Mouse (Mus musculus): ENCODE results near the gene Galns. TPM values are rescaled to one million over a fixed set of nuclear protein-coding genes. Genes with fewer than 3 reads are reported as not detected.

Galns gene
- 8.2 TPM in 2 replicates for polyA plus RNA-seq (2015; fragmentation: Nextera tagmentation; extraction: Ambion mirVana)

GRCm38 (mm10) chr8:122611295-122612133, at the start of gene Galns, which contains the start of gene Trappc2l:
TSS of gene Galns (minus strand) at chr8:122611463.
TSS of gene Trappc2l (plus strand) at chr8:122611640.
- no peaks in the 10 kb centered on the region; the same call in 1 of the 2 replicates for H3K4me1 ChIP-seq (replicated peaks; ENCODE audit: control insufficient read depth, insufficient read depth)
- peaks cover 7% of the 10 kb centered on the region for H3K36me3 ChIP-seq (ENCODE audit: control insufficient read depth, insufficient read depth, low read length)
- peak within 1 kb of the TSS; percentile 82 for H3K27ac ChIP-seq (replicated peaks)
- no peaks in the 10 kb centered on the region for H3K27me3 ChIP-seq (ENCODE audit: control insufficient read depth, insufficient read depth, low read length)
- peak within 1 kb of the TSS; percentile 76 for H3K9ac ChIP-seq (ENCODE audit: low read length)
- WGBS, result under 1% methylated on average over 52 of the region's 57 CpGs
- peak within 1 kb of the TSS; percentile 66 for H3K4me3 ChIP-seq (ENCODE audit: low read depth, low read length)
- TF ChIP-seq EP300 (optimal IDR thresholded peaks at IDR 0.05) (no peak), CTCF (IDR thresholded peaks at IDR 0.05; ENCODE audit: low read depth) (peak; percentile 79)
- peak within 1 kb of the TSS; percentile 95 for H3K4me2 ChIP-seq (replicated peaks; ENCODE audit: low read depth)
- ATAC-seq (ENCODE audit: low FRiP score, low TSS enrichment) (peak; percentile 98), DNase-seq (ENCODE audit: low spot score) (peak; percentile 98)
- H3K9me3 ChIP-seq (ENCODE audit: control insufficient read depth, low read length), result no peaks in the 10 kb centered on the region

- WGBS, result 75% methylated on average over 2 of the region's 2 CpGs
These were observed 48.8 kb upstream of the Galns start for GRCm38 (mm10) chr8:122660022-122660421.

GRCm38 (mm10) chr8:122658807-122659160, 47.5 kb upstream of the Galns start:
- Histone ChIP-seq H3K27me3 (ENCODE audit: control insufficient read depth, insufficient read depth, low read length) (no peaks in the 10 kb centered on the region), H3K9ac (ENCODE audit: low read length) (no peak overlapping the region), H3K9me3 (ENCODE audit: control insufficient read depth, low read length) (no peaks in the 10 kb centered on the region), H3K4me2 (replicated peaks; ENCODE audit: low read depth) (no peak overlapping the region), H3K36me3 (ENCODE audit: control insufficient read depth, insufficient read depth, low read length) (no peaks in the 10 kb centered on the region), H3K27ac (replicated peaks) (no peak overlapping the region), H3K4me1 (replicated peaks; ENCODE audit: control insufficient read depth, insufficient read depth) (peaks cover 3% of the 10 kb centered on the region; the same call in 1 of the 2 replicates), H3K4me3 (ENCODE audit: low read depth, low read length) (no peak overlapping the region)
- no peak for TF ChIP-seq EP300 (optimal IDR thresholded peaks at IDR 0.05)
- no peak for TF ChIP-seq CTCF (IDR thresholded peaks at IDR 0.05; ENCODE audit: low read depth)
- WGBS, result 61% methylated on average over 9 of the region's 9 CpGs
- ATAC-seq (ENCODE audit: low FRiP score, low TSS enrichment) (no peak), DNase-seq (ENCODE audit: low spot score) (no peak)

More at GRCm38 (mm10) chr8:122660022-122660421, 48.8 kb upstream of the Galns start:
- TF ChIP-seq EP300 (optimal IDR thresholded peaks at IDR 0.05) (no peak), CTCF (IDR thresholded peaks at IDR 0.05; ENCODE audit: low read depth) (peak; percentile 67)
- ATAC-seq (ENCODE audit: low FRiP score, low TSS enrichment) (no peak), DNase-seq (ENCODE audit: low spot score) (no peak)
- Histone ChIP-seq H3K36me3 (ENCODE audit: control insufficient read depth, insufficient read depth, low read length) (no peaks in the 10 kb centered on the region), H3K4me2 (replicated peaks; ENCODE audit: low read depth) (no peak overlapping the region), H3K9me3 (ENCODE audit: control insufficient read depth, low read length) (no peaks in the 10 kb centered on the region), H3K4me1 (replicated peaks; ENCODE audit: control insufficient read depth, insufficient read depth) (peaks cover 3% of the 10 kb centered on the region; the same call in 1 of the 2 replicates), H3K27ac (replicated peaks) (no peak overlapping the region), H3K9ac (ENCODE audit: low read length) (no peak overlapping the region), H3K4me3 (ENCODE audit: low read depth, low read length) (no peak overlapping the region), H3K27me3 (ENCODE audit: control insufficient read depth, insufficient read depth, low read length) (no peaks in the 10 kb centered on the region)

- DNase-seq (ENCODE audit: low spot score), result no peak
- H3K27ac ChIP-seq (replicated peaks), result no peak overlapping the region
These were observed 47.0 kb upstream of the Galns start for GRCm38 (mm10) chr8:122658149-122658806.

GRCm38 (mm10) chr8:122656056-122656999, 45.1 kb upstream of the Galns start:
- no peaks in the 10 kb centered on the region for H3K9me3 ChIP-seq (ENCODE audit: control insufficient read depth, low read length)
- no peak for TF ChIP-seq CTCF (IDR thresholded peaks at IDR 0.05; ENCODE audit: low read depth)
- TF ChIP-seq EP300 (optimal IDR thresholded peaks at IDR 0.05), result no peak
- H3K4me3 ChIP-seq (ENCODE audit: low read depth, low read length), result no peak overlapping the region
- DNase-seq (ENCODE audit: low spot score), result peak; percentile 48
- H3K4me2 ChIP-seq (replicated peaks; ENCODE audit: low read depth), result no peak overlapping the region
- H3K9ac ChIP-seq (ENCODE audit: low read length), result no peak overlapping the region
- WGBS, result 70% methylated on average over 13 of the region's 13 CpGs
- no peaks in the 10 kb centered on the region for H3K36me3 ChIP-seq (ENCODE audit: control insufficient read depth, insufficient read depth, low read length)
- ATAC-seq (ENCODE audit: low FRiP score, low TSS enrichment), result 0 out of 2 replicates have a peak, but pooled peaks have one; percentile 19
- H3K27ac ChIP-seq (replicated peaks), result 0 out of 2 replicates have a peak overlapping the region, but pooled peaks have one; percentile 24
- H3K4me1 ChIP-seq (replicated peaks; ENCODE audit: control insufficient read depth, insufficient read depth), result 0 out of 2 replicates have a peak, but pooled peaks cover 2% of the 10 kb centered on the region
- H3K27me3 ChIP-seq (ENCODE audit: control insufficient read depth, insufficient read depth, low read length), result no peaks in the 10 kb centered on the region

More at GRCm38 (mm10) chr8:122658149-122658806, 47.0 kb upstream of the Galns start:
- Histone ChIP-seq H3K9ac (ENCODE audit: low read length) (no peak overlapping the region), H3K9me3 (ENCODE audit: control insufficient read depth, low read length) (no peaks in the 10 kb centered on the region), H3K4me2 (replicated peaks; ENCODE audit: low read depth) (no peak overlapping the region), H3K4me1 (replicated peaks; ENCODE audit: control insufficient read depth, insufficient read depth) (peaks cover 3% of the 10 kb centered on the region; the same call in 1 of the 2 replicates), H3K36me3 (ENCODE audit: control insufficient read depth, insufficient read depth, low read length) (no peaks in the 10 kb centered on the region), H3K27me3 (ENCODE audit: control insufficient read depth, insufficient read depth, low read length) (no peaks in the 10 kb centered on the region), H3K4me3 (ENCODE audit: low read depth, low read length) (no peak overlapping the region)
- 61% methylated on average over 10 of the region's 10 CpGs for WGBS
- TF ChIP-seq CTCF (IDR thresholded peaks at IDR 0.05; ENCODE audit: low read depth) (no peak), EP300 (optimal IDR thresholded peaks at IDR 0.05) (no peak)
- no peak for ATAC-seq (ENCODE audit: low FRiP score, low TSS enrichment)
